Mouse (Mus musculus) thymus, postnatal 4 days (tissue): ENCODE measurements around the gene Fancc.

Source experiments
- DNase-seq: peaks from one replicate; pipeline ENCODE4 v3.0.0; 2021

The Fancc gene

GRCm38 (mm10) chr13:63286483-63287102 lies 210.5 kb downstream of the Fancc start:
- no peak for DNase-seq

GRCm38 (mm10) chr13:63284748-63285147 lies 212.3 kb downstream of the Fancc start:
- no peak for DNase-seq

- peak; percentile 51 for DNase-seq
Observed at GRCm38 (mm10) chr13:63283236-63283635, 213.8 kb downstream of the Fancc start.

GRCm38 (mm10) chr13:63281206-63281605 lies 215.9 kb downstream of the Fancc start:
- DNase-seq = peak; percentile 67

GRCm38 (mm10) chr13:63280344-63280743 lies 216.7 kb downstream of the Fancc start:
- DNase-seq = no peak

- DNase-seq = no peak
Observed at GRCm38 (mm10) chr13:63279807-63280206, 217.3 kb downstream of the Fancc start.

GRCm38 (mm10) chr13:63278796-63279475 lies 218.1 kb downstream of the Fancc start:
- DNase-seq = peak; percentile 55

- no peak for DNase-seq
Observed at GRCm38 (mm10) chr13:63278141-63278631, 218.9 kb downstream of the Fancc start.

GRCm38 (mm10) chr13:63277316-63277715 lies 219.8 kb downstream of the Fancc start:
- no peak for DNase-seq

GRCm38 (mm10) chr13:63276389-63276788 lies 220.7 kb downstream of the Fancc start:
- DNase-seq = no peak

- no peak for DNase-seq
Observed at GRCm38 (mm10) chr13:63274488-63275166, 222.5 kb downstream of the Fancc start.

GRCm38 (mm10) chr13:63273859-63274258 lies 223.2 kb downstream of the Fancc start:
- DNase-seq = no peak

- no peak for DNase-seq
Observed at GRCm38 (mm10) chr13:63272602-63273229, 224.4 kb downstream of the Fancc start.

GRCm38 (mm10) chr13:63272017-63272601 lies 225.0 kb downstream of the Fancc start:
- no peak for DNase-seq

- no peak for DNase-seq
Observed at GRCm38 (mm10) chr13:63270191-63270590, 226.9 kb downstream of the Fancc start.

- no peak for DNase-seq
Observed at GRCm38 (mm10) chr13:63268776-63269175, 228.3 kb downstream of the Fancc start.

- no peak for DNase-seq
Observed at GRCm38 (mm10) chr13:63268371-63268770, 228.7 kb downstream of the Fancc start.

GRCm38 (mm10) chr13:63262168-63262957 lies 234.7 kb downstream of the Fancc start:
- DNase-seq = no peak

- DNase-seq = peak; percentile 46
Observed at GRCm38 (mm10) chr13:63261676-63262075, 235.4 kb downstream of the Fancc start.

- DNase-seq = peak; percentile 72
Observed at GRCm38 (mm10) chr13:63260753-63261631, 236.1 kb downstream of the Fancc start.

- no peak for DNase-seq
Observed at GRCm38 (mm10) chr13:63260133-63260532, 236.9 kb downstream of the Fancc start.
